Mouse (Mus musculus): ENCODE measurements around the gene Msln. TPM values are rescaled to one million over a fixed set of nuclear protein-coding genes. Genes with fewer than 3 reads are reported as not detected.
"Not testable (repeated sequence)": the region's sequence is repeated elsewhere in the genome, so short reads cannot be mapped to it uniquely, and the experiment has no call there.

Gene Msln
- polyA plus RNA-seq, 2 experiments from 2014 or later: not detected

DNA sequence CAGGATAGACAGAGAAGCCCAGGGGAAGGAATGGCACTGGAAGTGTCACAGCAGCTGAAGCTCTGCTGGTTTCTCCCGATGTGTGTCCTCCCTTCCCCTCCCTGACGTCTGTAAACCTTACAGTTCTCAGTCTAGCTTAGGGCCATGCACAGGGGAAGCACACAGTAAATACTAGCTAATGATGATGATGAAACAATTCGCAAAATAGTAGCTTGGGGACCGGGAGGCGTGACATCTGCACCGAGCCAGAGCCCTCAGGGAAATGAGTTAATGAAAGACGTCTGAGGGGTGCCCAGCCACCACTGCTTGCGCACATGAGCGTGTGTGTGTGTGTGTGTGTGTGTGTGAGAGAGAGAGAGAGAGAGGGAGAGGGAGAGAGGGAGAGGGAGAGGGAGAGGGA is 15.2 kb upstream of the Msln start:
- ATAC-seq: no peak

GRCm38 (mm10) chr17:25765886-25766285 is 11.7 kb upstream of the Msln start:
- ATAC-seq: no peak

- no peak for ATAC-seq
These were observed 8.4 kb upstream of the Msln start for GRCm38 (mm10) chr17:25762591-25762990.

GRCm38 (mm10) chr17:25761561-25761970 is 7.4 kb upstream of the Msln start:
- no peak for ATAC-seq

DNA sequence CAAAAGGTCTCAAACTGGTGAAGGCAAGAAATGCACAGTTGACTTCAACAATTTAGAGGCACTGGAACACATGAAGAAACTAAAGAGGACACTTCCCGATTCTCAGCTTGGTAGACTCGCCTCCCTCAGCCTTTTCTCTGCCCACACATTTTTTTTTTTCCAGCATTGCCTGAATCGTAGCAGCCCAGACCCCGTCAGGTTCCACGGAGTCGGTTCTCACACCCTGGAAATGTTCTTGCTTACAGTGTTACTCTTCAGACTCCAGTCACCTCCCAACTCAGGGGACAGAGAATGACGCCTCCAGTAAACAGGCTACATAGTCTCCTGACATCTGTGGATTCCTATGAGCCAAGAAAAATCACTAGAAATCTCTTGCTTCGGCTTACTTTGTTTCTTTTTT is 6.0 kb upstream of the Msln start:
- no peak for ATAC-seq

DNA sequence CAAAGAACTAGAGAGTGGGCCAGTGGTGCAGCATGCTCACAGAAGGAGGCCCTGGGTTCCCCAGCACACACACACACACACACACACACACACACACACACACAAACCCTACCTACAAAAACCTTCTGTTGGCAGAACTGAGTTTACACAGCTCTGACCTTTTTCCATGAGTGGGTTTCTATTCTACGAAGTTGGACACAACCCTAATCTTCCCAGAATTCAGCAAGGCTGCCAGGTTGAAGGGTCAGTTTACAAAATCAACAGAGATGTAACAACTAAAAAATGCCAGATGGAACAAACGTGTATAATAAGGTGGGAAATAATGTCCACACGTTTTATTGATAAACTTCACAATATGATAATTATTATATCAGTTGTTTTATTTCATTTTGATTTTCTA is 3.5 kb upstream of the Msln start:
- ATAC-seq: no peak

- no peak for ATAC-seq
These were observed 2.4 kb upstream of the Msln start for GRCm38 (mm10) chr17:25756378-25757242.

- ATAC-seq: no peak
These were observed 1.6 kb upstream of the Msln start for GRCm38 (mm10) chr17:25755627-25756377.

DNA sequence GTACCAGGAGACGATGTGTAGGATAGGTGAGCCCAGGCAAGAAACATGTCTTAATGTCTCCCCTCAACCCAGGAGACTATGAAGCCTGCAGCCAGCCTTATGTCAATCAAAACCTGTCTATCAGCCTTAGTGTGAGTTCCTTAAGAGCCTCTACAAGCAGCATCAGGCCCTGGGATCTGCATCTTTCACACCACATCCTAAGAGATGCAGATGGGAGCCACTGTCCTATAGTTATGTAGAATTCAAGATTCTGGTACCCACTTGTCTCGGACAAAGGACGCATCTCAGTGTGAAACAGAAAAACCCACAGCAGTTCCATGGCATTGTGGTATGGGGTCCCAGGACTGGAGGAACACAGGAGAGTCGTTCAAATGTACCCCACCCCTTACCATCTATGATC is 908 bp upstream of the Msln start:
- ATAC-seq: no peak

- ATAC-seq: no peak
These were observed 2.7 kb downstream of the Msln start for GRCm38 (mm10) chr17:25751446-25751845.

- no peak for ATAC-seq
These were observed 4.9 kb downstream of the Msln start for GRCm38 (mm10) chr17:25749314-25749713.

- ATAC-seq: no peak
These were observed 5.9 kb downstream of the Msln start for GRCm38 (mm10) chr17:25748238-25748637.

GRCm38 (mm10) chr17:25744311-25744710 is 9.9 kb downstream of the Msln start:
- no peak for ATAC-seq

DNA sequence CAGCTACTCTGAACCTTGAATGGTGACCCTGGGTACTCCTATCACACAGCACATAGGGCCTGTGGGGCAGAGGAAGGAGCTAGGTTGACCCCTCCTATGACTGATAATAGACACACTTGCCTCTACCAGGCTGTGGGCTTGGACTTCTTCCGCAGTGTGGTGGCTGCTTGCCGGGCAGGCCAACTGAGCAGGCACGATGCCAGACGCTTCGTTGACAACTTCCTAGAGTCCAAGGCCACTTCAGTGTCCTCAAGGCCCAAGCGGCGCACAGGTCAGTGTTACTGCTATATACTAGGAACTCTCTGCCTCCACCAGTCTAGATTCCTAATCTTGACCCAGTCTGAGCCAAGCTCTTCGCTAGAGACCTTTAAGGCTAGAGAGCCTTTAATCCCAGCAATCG is 10.3 kb downstream of the Msln start:
- ATAC-seq: no peak

DNA sequence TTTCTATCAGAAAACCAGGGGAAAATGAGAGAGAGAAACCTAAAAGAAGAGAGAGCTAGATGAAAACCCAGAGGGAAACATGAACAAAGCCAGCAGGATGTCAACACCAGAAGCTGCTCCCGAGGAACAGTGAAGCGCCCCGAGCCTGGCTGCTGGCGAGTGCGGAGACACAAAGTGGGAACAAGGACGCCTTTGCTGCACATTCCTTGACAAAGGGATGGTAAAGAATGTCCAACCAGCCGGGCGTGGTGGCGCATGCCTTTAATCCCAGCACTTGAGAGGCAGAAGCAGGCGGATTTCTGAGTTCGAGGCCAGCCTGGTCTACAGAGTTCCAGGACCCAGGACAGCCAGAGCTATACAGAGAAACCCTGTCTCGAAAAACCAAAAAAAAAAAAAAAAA is 12.7 kb downstream of the Msln start:
- not testable (repeated sequence) for ATAC-seq

DNA sequence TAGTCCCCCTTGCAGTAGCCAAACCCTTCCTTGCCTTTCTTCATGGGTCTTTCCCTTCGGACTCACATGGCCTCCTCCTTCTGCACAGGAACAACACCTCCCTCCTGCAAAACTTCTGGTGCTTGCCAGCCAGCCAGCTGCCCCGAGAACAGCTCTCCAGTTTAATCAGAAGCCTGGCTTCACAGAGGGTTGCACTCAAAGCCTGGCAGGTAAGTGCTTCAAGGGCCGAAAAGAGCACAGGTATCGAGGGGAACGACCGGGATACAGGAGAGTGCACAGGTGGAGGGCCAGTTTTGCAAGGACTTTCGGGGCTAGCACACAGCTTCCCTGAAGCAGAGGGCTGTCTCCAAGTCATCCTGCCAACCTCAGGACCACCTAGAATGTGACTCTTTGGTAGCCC is 15.3 kb downstream of the Msln start:
- no peak for ATAC-seq

DNA sequence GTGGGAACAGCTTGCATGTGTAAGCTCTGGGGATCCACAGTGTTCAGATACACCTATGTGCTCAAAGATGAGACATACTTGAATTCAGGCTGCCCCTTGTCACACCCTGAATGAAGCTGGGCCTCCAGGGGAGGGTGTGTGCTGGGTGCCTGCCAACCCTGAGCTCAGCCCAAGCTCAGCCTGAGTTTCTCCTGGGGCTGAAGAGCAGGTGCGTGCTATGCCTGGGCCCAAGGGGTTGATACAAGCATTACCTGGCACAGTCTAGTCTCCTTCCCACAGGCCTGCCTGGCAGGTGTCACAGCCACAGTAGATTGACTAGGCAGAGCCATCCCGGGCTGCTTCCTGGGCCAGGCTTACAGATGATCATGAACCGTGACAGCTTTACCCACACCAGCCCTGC is 18.4 kb downstream of the Msln start, which contains the start of gene Mslnl:
Gene Mslnl (plus strand): TSS at position 298 of the 400 bp plus-strand sequence.
- no peak for ATAC-seq

DNA sequence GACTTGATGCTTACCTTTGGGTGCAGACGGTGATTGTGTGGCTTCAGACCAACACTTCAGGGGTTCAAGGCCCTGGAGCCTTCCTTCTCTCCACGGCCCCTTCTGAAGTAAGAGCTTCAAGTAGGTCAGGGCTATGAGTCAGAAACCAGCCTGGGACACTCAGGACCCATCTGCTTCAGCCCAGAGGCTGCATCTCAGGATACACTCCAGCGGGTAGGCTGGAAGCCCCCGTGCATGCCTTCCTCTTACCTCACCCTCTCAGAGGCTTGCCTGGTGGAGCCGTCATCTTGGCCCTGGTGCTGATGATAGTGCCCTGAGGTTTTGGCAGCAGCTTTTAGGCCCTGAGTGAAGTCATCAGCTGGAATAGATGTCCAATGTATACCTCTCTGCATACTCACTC is 18.9 kb downstream of the Msln start:
- ATAC-seq: no peak

- no peak for ATAC-seq
These were observed 22.1 kb downstream of the Msln start for GRCm38 (mm10) chr17:25732082-25732481.

GRCm38 (mm10) chr17:25728009-25728270 is 26.2 kb downstream of the Msln start:
- no peak for ATAC-seq

DNA sequence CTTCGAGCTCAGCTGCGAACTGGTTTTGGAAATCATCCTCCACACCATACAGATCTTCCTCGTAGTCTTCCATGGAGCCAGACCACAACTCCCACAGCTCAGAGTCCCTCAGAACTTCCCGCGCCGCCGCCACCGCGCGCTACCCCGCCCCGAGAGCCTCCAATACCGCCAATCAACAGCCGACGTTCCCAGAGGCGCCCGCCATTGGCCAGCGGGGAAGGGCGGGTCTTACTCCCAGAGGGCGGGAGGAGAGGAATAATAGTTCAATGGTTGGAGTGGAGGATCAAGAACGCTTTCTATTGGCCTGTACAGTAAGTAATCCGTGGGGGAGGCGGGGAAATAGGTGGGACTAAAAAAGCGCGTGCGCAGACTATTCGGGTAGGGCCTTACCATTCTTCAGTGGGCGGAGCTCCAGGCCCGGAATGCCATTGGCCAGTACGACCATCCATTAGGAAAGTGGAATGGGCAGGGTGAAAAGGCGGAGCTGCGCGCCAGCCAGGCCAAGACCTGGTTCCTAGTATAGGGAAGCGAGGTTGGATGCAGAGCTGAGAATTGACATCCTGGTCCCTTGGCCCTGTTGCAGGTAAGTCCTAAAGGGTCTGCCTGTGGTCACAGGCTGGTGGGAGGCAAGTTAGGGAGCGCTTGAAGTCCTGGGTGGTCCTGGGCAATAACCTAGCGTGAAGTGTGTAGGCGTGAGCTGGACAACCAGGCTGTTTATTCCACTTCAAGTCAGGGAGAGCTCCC is 26.7 kb downstream of the Msln start, which contains the start of the genes Chtf18 and Rpusd1:
Gene Chtf18 (minus strand): TSS at position 155 of the 744 bp plus-strand sequence.
Gene Rpusd1 (plus strand): TSS at position 406 of the 744 bp plus-strand sequence.
- ATAC-seq: peak; percentile 98

DNA sequence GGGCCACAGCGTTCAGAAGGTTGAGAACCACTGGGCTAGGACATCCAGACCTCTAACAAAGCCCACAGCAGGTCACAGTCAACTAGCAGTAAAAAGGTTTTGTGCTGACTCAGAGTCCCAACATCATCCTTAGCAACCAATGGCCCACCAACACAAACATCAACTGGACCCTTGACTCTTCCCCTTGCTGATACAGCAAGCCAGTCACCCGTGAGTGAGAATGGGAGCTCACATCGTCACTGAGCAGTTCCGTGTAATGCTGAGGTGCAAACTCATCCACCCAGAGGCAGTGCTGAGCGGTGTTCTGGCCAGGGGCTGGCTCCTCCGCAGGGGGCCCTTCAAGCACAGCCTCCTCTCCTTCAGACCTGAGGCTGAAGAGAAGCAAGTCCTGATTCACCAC is 28.9 kb downstream of the Msln start:
- no peak for ATAC-seq

- no peak for ATAC-seq
These were observed 30.3 kb downstream of the Msln start for GRCm38 (mm10) chr17:25723919-25724318.
